Mouse (Mus musculus) forebrain, embryonic 11.5 days (tissue): Measurements from ENCODE around the gene Fry. TPM values are rescaled to one million over a fixed set of nuclear protein-coding genes. Genes with fewer than 3 reads are reported as not detected.

Experiments
- ATAC-seq: fragments of 200-750 bp; cut with Nextera tagmentation; replicated peaks from 2 replicates; pipeline ENCODE4 v1.8.0; 2017; ENCODE audit warnings: moderate TSS enrichment; ENCODE audit not compliant: low FRiP score
- DNase-seq: peaks from one replicate; pipeline ENCODE4 v3.0.0-alpha.2; 2017; ENCODE audit warnings: low spot score
- H3K27ac ChIP-seq: fragments of 300-500 bp; sonication (generic); 2 replicates; pipeline ENCODE4 v1.5.1; 2014; ENCODE audit warnings: low read depth, low read length
- H3K27me3 ChIP-seq: fragments of 300-500 bp; sonication (generic); 2 replicates; pipeline ENCODE4 v1.6.1; 2014; ENCODE audit warnings: mild to moderate bottlenecking, low read length, mixed read lengths; ENCODE audit not compliant: control insufficient read depth, insufficient read depth
- H3K36me3 ChIP-seq: fragments of 300-500 bp; sonication (generic); 2 replicates; pipeline ENCODE4 v1.6.1; 2014; ENCODE audit warnings: mild to moderate bottlenecking, low read length, moderate library complexity, mixed read lengths; ENCODE audit not compliant: control insufficient read depth, insufficient read depth
- H3K4me1 ChIP-seq: fragments of 300-500 bp; sonication (generic); replicated peaks from 2 replicates; pipeline ENCODE4 v1.6.1; 2014; ENCODE audit warnings: low read length, mixed read lengths; ENCODE audit not compliant: control insufficient read depth, insufficient read depth
- H3K4me2 ChIP-seq: fragments of 300-500 bp; sonication (generic); 2 replicates; pipeline ENCODE4 v1.6.1; 2014; ENCODE audit warnings: low read depth, mild to moderate bottlenecking, low read length, moderate library complexity, mixed read lengths; ENCODE audit not compliant: severe bottlenecking
- H3K4me3 ChIP-seq: fragments of 300-500 bp; sonication (generic); 2 replicates; pipeline ENCODE4 v1.5.1; 2014; ENCODE audit warnings: low read depth, low read length
- H3K9ac ChIP-seq: fragments of 300-500 bp; sonication (generic); 2 replicates; pipeline ENCODE4 v1.6.1; 2014; ENCODE audit warnings: low read length
- H3K9me3 ChIP-seq: fragments of 300-500 bp; sonication (generic); 2 replicates; pipeline ENCODE4 v1.6.1; 2016; ENCODE audit warnings: low read length, mixed read lengths; ENCODE audit not compliant: control insufficient read depth
- WGBS: fragments of 180-500 bp; shearing (Covaris S2); extraction: QIAGEN DNeasy Blood & Tissue Kit; methylation state at CpG from one replicate; pipeline ENCODE4 v1.1.7; 2014; 5-methylcytosine and 5-hydroxymethylcytosine counted together
- polyA plus RNA-seq: library from polyadenylated mRNA; unstranded; fragments of >200 nt; fragmentation: Nextera tagmentation; extraction: Ambion mirVana; gene quantifications from 2 replicates; pipeline ENCODE4 v1.2.1, GENCODE M21; 2014

The Fry gene
- polyA plus RNA-seq, 1 experiment from 2014 or later: 8.4 TPM

DNA sequence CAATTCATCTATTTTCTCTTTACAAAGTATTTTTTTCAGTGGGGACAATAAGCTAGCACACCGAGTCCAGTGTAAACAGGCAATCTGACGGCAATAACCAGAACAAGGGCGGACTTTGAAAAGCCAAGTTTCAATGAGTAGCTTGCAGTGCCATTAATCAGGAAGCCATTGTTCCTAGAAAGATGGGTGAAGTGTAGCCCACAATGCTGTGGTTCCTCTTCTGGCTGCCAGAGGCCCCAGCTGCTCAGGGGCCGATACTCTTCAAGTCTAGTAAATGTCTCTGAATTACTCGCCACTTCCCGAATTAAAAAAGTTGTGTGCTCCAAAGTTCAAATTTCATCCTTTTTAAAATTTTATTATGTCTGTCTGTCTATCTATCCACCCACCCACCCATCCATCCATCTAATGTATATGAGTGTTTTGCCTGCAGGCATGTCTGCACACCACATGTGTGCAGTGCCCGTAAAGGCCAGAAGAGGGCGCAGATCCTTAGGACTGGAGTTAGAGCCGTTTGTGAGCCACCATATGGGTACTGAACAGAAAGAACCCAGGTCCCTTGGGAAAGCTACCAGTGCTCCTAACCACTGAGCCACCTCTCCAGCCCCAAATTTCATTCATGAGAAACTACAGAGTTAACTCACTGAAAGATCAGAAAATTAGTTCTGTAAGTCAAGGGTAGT is 19.5 kb downstream of the Fry start:
- Histone ChIP-seq H3K27me3 (no peaks in the 10 kb centered on the region), H3K9me3 (no peaks in the 10 kb centered on the region), H3K9ac (no peak overlapping the region), H3K4me3 (no peak overlapping the region), H3K4me2 (no peak overlapping the region), H3K4me1 (no peaks in the 10 kb centered on the region), H3K27ac (no peak overlapping the region), H3K36me3 (no peaks in the 10 kb centered on the region)
- DNase-seq (no peak), ATAC-seq (no peak)
- 81% methylated on average over 9 of the region's 9 CpGs for WGBS

DNA sequence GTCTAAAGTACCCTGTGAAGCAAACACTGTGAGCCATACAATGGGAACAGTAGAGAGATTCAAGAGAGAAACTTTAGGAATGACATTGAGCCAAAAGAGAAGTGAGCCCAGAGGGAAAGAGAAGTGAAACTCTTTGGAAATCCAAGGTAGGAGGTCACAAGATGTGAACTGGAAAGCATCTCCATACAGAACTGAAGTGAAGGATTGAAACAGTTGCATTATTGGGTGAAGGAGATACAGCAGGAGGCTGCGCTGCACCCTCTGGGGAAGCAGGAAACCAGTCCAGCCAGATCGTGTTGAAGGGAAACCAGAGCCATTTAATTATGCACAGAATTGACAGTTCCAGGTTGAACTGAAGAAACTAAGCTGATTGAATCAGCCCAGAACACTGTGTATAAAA is 22.1 kb downstream of the Fry start:
- no peak for ATAC-seq
- 78% methylated on average over 2 of the region's 2 CpGs for WGBS

DNA sequence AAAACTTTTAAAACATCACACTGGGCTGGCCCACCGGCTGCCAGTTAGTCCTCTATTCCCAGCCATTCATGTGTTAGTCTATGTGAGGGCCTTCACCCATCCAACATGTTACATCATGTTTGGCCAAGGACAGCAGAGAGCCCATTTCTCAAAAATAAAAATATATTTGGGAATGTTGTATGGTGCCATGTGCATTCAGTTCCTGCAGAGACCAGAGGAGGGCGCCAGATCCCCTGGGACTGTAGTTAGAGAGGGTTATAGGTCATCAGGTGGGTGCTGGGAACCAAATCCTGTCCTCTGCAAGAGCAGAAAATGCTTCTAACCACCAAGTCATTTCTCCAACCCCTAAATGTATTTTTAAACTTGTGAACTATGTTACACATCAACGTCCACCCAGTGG is 27.5 kb downstream of the Fry start:
- no peak overlapping the region for H3K27ac ChIP-seq
- ATAC-seq: no peak
- WGBS: 80% methylated on average over 3 of the region's 3 CpGs
- no peak overlapping the region for H3K9ac ChIP-seq
- H3K9me3 ChIP-seq: no peaks in the 10 kb centered on the region
- no peak overlapping the region for H3K4me2 ChIP-seq
- no peak overlapping the region for H3K4me3 ChIP-seq
- no peaks in the 10 kb centered on the region for H3K4me1 ChIP-seq
- DNase-seq: no peak
- H3K27me3 ChIP-seq: no peaks in the 10 kb centered on the region
- no peaks in the 10 kb centered on the region for H3K36me3 ChIP-seq

More for the DNA sequence above, 22.1 kb downstream of the Fry start:
- H3K4me2 ChIP-seq: no peak overlapping the region
- H3K27ac ChIP-seq: no peak overlapping the region
- H3K9me3 ChIP-seq: no peaks in the 10 kb centered on the region
- no peaks in the 10 kb centered on the region for H3K27me3 ChIP-seq
- no peak overlapping the region for H3K9ac ChIP-seq
- no peak for DNase-seq
- H3K4me1 ChIP-seq: no peaks in the 10 kb centered on the region
- H3K4me3 ChIP-seq: no peak overlapping the region
- H3K36me3 ChIP-seq: no peaks in the 10 kb centered on the region

DNA sequence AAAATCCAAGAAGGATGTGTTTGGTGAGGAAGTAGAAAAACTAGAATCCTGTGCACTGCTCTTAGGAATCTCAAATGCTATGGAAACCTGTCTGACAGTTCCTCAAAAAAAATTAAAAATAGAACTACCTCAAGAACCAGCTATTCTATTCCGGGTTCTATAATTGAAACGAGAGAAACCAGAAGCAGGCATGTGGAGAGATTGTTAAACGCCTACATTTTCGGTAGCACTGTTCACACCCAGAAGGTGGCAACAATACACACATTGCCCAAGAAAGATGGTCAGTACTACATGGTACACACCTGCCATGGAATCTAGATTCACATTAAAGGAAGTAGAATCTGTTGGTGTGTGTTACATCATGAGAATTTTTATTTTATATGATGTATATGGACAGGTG is 28.2 kb downstream of the Fry start:
- DNase-seq (no peak), ATAC-seq (no peak)
- no peaks in the 10 kb centered on the region for H3K36me3 ChIP-seq
- H3K4me1 ChIP-seq: no peaks in the 10 kb centered on the region
- H3K9ac ChIP-seq: no peak overlapping the region
- no peaks in the 10 kb centered on the region for H3K9me3 ChIP-seq
- no peaks in the 10 kb centered on the region for H3K27me3 ChIP-seq
- H3K4me2 ChIP-seq: no peak overlapping the region
- no peak overlapping the region for H3K4me3 ChIP-seq
- no peak overlapping the region for H3K27ac ChIP-seq
- 94% methylated on average over 4 of the region's 4 CpGs for WGBS

GRCm38 (mm10) chr5:150149725-150150124 is 31.3 kb downstream of the Fry start:
- Histone ChIP-seq H3K27ac (no peak overlapping the region), H3K4me2 (no peak overlapping the region), H3K36me3 (no peaks in the 10 kb centered on the region), H3K4me1 (no peaks in the 10 kb centered on the region), H3K9me3 (no peaks in the 10 kb centered on the region), H3K27me3 (no peaks in the 10 kb centered on the region), H3K4me3 (no peak overlapping the region), H3K9ac (no peak overlapping the region)
- WGBS: 84% methylated on average over 11 of the region's 11 CpGs
- DNase-seq (no peak), ATAC-seq (no peak)

DNA sequence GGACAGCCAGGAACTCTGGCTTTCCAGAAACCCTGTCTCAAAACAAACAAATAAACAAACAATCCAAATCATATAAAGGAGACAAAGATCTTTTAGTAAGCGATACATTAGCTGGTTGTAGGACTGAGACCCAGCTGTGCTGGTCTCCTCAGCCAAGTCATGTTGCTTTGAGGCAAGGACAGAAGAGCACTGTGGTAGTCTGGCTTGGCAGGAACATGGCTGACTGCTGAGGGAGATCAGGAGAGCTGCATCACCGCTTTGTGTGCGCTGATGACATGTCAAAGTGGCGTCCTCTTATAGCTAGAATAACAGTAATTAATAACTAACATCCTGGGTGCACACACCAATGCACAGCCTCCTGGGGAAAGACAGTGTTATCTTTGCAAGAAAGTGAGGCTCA is 32.5 kb downstream of the Fry start:
- H3K27ac ChIP-seq: no peak overlapping the region
- H3K27me3 ChIP-seq: no peaks in the 10 kb centered on the region
- no peaks in the 10 kb centered on the region for H3K4me1 ChIP-seq
- DNase-seq (no peak), ATAC-seq (no peak)
- H3K4me2 ChIP-seq: no peak overlapping the region
- H3K36me3 ChIP-seq: no peaks in the 10 kb centered on the region
- H3K9me3 ChIP-seq: no peaks in the 10 kb centered on the region
- no peak overlapping the region for H3K9ac ChIP-seq
- WGBS: 92% methylated on average over 4 of the region's 4 CpGs
- H3K4me3 ChIP-seq: no peak overlapping the region

DNA sequence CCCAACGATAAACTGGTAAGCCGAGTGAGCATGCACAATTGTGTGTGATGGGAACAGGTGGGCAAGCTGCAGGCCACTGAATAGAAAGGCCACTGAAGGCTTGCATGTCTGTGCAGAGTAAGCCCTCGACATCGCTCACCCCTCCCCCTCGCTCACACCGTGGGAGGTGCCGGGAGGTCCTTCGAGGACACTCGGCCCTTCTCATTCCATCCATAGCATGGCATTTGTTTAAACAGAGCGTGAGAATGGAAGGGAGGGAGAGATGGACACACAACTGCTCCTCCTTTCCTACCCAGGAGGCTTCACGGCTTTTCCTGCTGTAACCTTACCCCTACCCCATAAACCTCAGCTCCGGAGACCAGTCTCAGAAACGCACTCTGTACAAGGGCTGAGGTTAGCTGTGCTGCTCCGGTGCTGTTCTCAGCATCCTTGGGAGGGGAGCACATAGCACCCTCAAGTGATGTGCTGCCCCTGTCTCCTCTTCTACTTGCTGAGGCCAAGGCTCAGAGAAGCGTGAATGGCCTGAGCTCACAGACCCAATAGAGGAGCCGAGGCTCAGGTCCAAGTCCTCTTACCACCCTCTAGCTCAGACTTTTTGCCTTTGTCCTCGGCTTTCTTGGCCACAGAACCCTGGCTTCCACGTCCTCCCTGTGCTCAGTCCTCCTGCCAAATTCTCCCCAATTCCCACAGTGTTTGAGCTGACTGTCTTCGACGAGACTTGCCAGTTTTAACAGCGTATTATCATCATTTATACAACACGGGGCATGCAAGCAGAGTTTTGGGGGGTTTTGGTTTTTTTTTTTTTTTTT is 33.8 kb downstream of the Fry start:
- H3K4me3 ChIP-seq: no peak overlapping the region
- H3K9me3 ChIP-seq: no peaks in the 10 kb centered on the region
- no peaks in the 10 kb centered on the region for H3K36me3 ChIP-seq
- WGBS: 76% methylated on average over 22 of the region's 22 CpGs
- no peak overlapping the region for H3K27ac ChIP-seq
- H3K9ac ChIP-seq: no peak overlapping the region
- H3K27me3 ChIP-seq: no peaks in the 10 kb centered on the region
- no peak for ATAC-seq
- DNase-seq: no peak
- H3K4me2 ChIP-seq: no peak overlapping the region
- H3K4me1 ChIP-seq: no peaks in the 10 kb centered on the region

- no peak overlapping the region for H3K27ac ChIP-seq
- H3K36me3 ChIP-seq: no peaks in the 10 kb centered on the region
- ATAC-seq (no peak), DNase-seq (no peak)
- no peaks in the 10 kb centered on the region for H3K4me1 ChIP-seq
- H3K4me2 ChIP-seq: no peak overlapping the region
- no peaks in the 10 kb centered on the region for H3K27me3 ChIP-seq
- WGBS: 81% methylated on average over 10 of the region's 10 CpGs
- no peak overlapping the region for H3K9ac ChIP-seq
- no peak overlapping the region for H3K4me3 ChIP-seq
- H3K9me3 ChIP-seq: no peaks in the 10 kb centered on the region
Observed at GRCm38 (mm10) chr5:150152880-150153281, 34.4 kb downstream of the Fry start.

DNA sequence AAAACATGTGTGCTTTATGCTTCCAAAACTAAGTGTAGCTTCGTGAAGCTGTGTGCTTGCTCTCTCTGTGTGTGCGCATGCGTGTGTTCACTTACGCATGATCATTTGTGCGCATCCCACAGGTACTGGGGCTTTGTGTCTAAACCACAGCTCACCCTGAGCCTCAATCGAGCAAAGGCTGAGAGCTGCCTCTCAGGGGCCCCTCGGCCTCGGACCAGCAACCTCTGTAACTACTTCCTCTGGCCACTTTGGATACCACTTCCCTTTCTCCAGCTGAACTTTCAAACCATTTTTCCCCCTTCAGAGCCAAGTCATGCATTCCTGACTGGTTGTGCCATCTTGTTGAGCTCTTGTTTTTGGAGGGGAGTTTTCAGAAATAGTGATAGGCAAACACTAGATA is 36.9 kb downstream of the Fry start:
- 92% methylated on average over 8 of the region's 8 CpGs for WGBS
- DNase-seq (no peak), ATAC-seq (no peak)
- no peak overlapping the region for H3K9ac ChIP-seq
- no peaks in the 10 kb centered on the region for H3K4me1 ChIP-seq
- no peaks in the 10 kb centered on the region for H3K36me3 ChIP-seq
- H3K9me3 ChIP-seq: no peaks in the 10 kb centered on the region
- H3K27me3 ChIP-seq: no peaks in the 10 kb centered on the region
- H3K4me2 ChIP-seq: no peak overlapping the region
- no peak overlapping the region for H3K4me3 ChIP-seq
- no peak overlapping the region for H3K27ac ChIP-seq
